8 mouse cellular contexts compared by ENCODE assay signal in genomic region chr1:59237614-59238211, GRCm38 (mm10). TPM values are rescaled to one million over a fixed set of nuclear protein-coding genes. Genes with fewer than 3 reads are reported as not detected.
DNase-seq lines count a peak whose midpoint lies in the region; ATAC-seq lines count a peak whose summit lies in the region.

No protein-coding gene starts in this region.

- peak; percentile 50 for ATAC-seq in hindbrain, embryonic 16.5 days

- H3K27me3 ChIP-seq in hindbrain, embryonic 16.5 days (replicated peaks; ENCODE audit: control insufficient read depth, insufficient read depth, low read length): no peaks in the 10 kb centered on the region

- peak overlapping the region; percentile 54 for H3K9ac ChIP-seq in hindbrain, embryonic 16.5 days (ENCODE audit: low read depth, low read length)

- no peaks in the 10 kb centered on the region for H3K9me3 ChIP-seq in hindbrain, embryonic 16.5 days (ENCODE audit: control insufficient read depth, low read length)

- H3K4me2 ChIP-seq in hindbrain, embryonic 16.5 days (ENCODE audit: low read length): peak overlapping the region; percentile 67

- no peaks in the 10 kb centered on the region for H3K36me3 ChIP-seq in hindbrain, embryonic 16.5 days (ENCODE audit: control insufficient read depth, insufficient read depth, low read length)

- under 1% methylated on average over 19 of the region's 19 CpGs for WGBS in hindbrain, embryonic 16.5 days

- H3K4me3 ChIP-seq in hindbrain, embryonic 16.5 days (ENCODE audit: low read length): peak overlapping the region; percentile 86

- peak overlapping the region; percentile 58 for H3K27ac ChIP-seq in hindbrain, embryonic 16.5 days (ENCODE audit: low read depth, low read length)

- peaks cover 9% of the 10 kb centered on the region; the same call in 1 of the 2 replicates for H3K4me1 ChIP-seq in hindbrain, embryonic 16.5 days (ENCODE audit: control insufficient read depth, insufficient read depth, low read depth, low read length)

- DNase-seq in ZHBTc4 (ENCODE audit: low read depth, low spot score): peak; percentile 80
- peak; percentile 29 to 61 for DNase-seq in cerebellum, postnatal 4 days (ENCODE audit: low spot score in 2 of 2)
- DNase-seq in gastrocnemius, adult 18-20 months (ENCODE audit: low spot score): peak; percentile 75
- DNase-seq in left cerebral cortex, adult 11 months (ENCODE audit: low spot score): peak; percentile 58
- peak; percentile 93 for DNase-seq in lung, postnatal 36 days
- DNase-seq in retina, embryonic 14.5 days (ENCODE audit: low spot score): peak; percentile 84
- peak; percentile 67 to 68 for DNase-seq in thymus, postnatal 36 days

RNA-seq across cellular contexts. Expression of gene Als2, which starts 0.7 kb away (rescaled TPM):
- 10 to 100 TPM; 17.4 to 19.3 TPM for total RNA-seq in gastrocnemius, adult 18-20 months (2021)
- polyA plus RNA-seq in hindbrain, embryonic 16.5 days (2015; fragmentation: Nextera tagmentation; extraction: Ambion mirVana): 16.9 and 21.1 TPM in 2 replicates

RNA-seq across cellular contexts. Expression of gene Cdk15, which starts 19.0 kb away (rescaled TPM):
- under 1 TPM; 0.14 TPM for total RNA-seq in gastrocnemius, adult 18-20 months (2021)
- polyA plus RNA-seq in hindbrain, embryonic 16.5 days (2015; fragmentation: Nextera tagmentation; extraction: Ambion mirVana): 1.4 and 2.0 TPM in 2 replicates

Comparison
In these comparisons a context has a peak if more than half of its experiments do, and no peak if none do; other contexts are left out.
1. Peak in every context shown above with its lines: DNase-seq, ATAC-seq, H3K4me3 ChIP-seq and H3K27ac ChIP-seq.